Mouse (Mus musculus) forebrain, embryonic 16.5 days (tissue): Measurements from ENCODE around the gene Sgsm2. TPM values are rescaled to one million over a fixed set of nuclear protein-coding genes. Genes with fewer than 3 reads are reported as not detected.
A peak's percentile ranks its signal among the peaks of the same experiment; 100 is the strongest.

Experiments
- ATAC-seq: fragments of 200-750 bp; cut with Nextera tagmentation; 2 replicates; pipeline ENCODE4 v1.8.0; 2017; ENCODE audit warnings: mild to moderate bottlenecking, moderate library complexity
- H3K27ac ChIP-seq: fragments of 300-500 bp; sonication (generic); 2 replicates; pipeline ENCODE4 v1.5.1; 2014; ENCODE audit warnings: low read length, control low read depth
- H3K27me3 ChIP-seq: fragments of 300-500 bp; sonication (generic); replicated peaks from 2 replicates; pipeline ENCODE4 v1.6.1; 2014; ENCODE audit warnings: low read length; ENCODE audit not compliant: control insufficient read depth, insufficient read depth
- H3K36me3 ChIP-seq: fragments of 300-500 bp; sonication (generic); 2 replicates; pipeline ENCODE4 v1.6.1; 2014; ENCODE audit not compliant: control insufficient read depth, insufficient read depth
- H3K4me1 ChIP-seq: fragments of 300-500 bp; sonication (generic); replicated peaks from 2 replicates; pipeline ENCODE4 v1.6.1; 2014; ENCODE audit warnings: low read length; ENCODE audit not compliant: control insufficient read depth, insufficient read depth
- H3K4me2 ChIP-seq: fragments of 300-500 bp; sonication (generic); 2 replicates; pipeline ENCODE4 v1.6.1; 2014; ENCODE audit warnings: mild to moderate bottlenecking, low read length, control low read depth
- H3K4me3 ChIP-seq: fragments of 300-500 bp; sonication (generic); replicated peaks from 2 replicates; pipeline ENCODE4 v1.5.1; 2014; ENCODE audit warnings: mild to moderate bottlenecking, low read length, control low read depth
- H3K9ac ChIP-seq: fragments of 300-500 bp; sonication (generic); replicated peaks from 2 replicates; pipeline ENCODE4 v1.6.1; 2014; ENCODE audit warnings: low read depth, low read length, control low read depth
- H3K9me3 ChIP-seq: fragments of 300-500 bp; sonication (generic); 2 replicates; pipeline ENCODE4 v1.6.1; 2016; ENCODE audit warnings: low read length; ENCODE audit not compliant: control insufficient read depth
- WGBS: fragments of 180-500 bp; shearing (Covaris S2); extraction: QIAGEN DNeasy Blood & Tissue Kit; methylation state at CpG from one replicate; pipeline ENCODE4 v1.1.7; 2014; 5-methylcytosine and 5-hydroxymethylcytosine counted together
- polyA plus RNA-seq: library from polyadenylated mRNA; unstranded; fragments of >200 nt; fragmentation: Nextera tagmentation; extraction: Ambion mirVana; gene quantifications from 2 replicates; pipeline ENCODE4 v1.2.1, GENCODE M21; 2015

Gene Sgsm2
- polyA plus RNA-seq, 1 experiment from 2014 or later = 18.2 TPM

DNA sequence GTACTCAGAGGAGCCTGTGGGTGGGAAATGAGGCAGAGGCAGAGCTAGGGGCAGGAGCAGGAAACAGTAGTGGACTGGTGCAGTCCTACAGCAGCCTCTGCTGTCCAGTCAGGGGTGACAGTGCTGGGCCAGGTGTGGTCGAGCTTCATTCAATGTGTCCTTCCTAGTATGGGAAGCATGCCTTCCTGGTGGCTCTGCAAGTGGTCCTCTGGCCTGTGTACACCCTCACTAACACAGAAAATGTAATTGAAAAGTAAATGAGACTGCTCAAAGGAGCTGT lies 62.6 kb downstream of the Sgsm2 start:
- Histone ChIP-seq H3K4me3 (no peak overlapping the region), H3K27me3 (no peaks in the 10 kb centered on the region), H3K9ac (no peak overlapping the region), H3K9me3 (no peaks in the 10 kb centered on the region), H3K27ac (no peak overlapping the region), H3K4me1 (peaks cover 35% of the 10 kb centered on the region), H3K36me3 (no peaks in the 10 kb centered on the region), H3K4me2 (no peak overlapping the region)
- 86% methylated on average over 1 of the region's 1 CpGs for WGBS
- ATAC-seq = no peak

DNA sequence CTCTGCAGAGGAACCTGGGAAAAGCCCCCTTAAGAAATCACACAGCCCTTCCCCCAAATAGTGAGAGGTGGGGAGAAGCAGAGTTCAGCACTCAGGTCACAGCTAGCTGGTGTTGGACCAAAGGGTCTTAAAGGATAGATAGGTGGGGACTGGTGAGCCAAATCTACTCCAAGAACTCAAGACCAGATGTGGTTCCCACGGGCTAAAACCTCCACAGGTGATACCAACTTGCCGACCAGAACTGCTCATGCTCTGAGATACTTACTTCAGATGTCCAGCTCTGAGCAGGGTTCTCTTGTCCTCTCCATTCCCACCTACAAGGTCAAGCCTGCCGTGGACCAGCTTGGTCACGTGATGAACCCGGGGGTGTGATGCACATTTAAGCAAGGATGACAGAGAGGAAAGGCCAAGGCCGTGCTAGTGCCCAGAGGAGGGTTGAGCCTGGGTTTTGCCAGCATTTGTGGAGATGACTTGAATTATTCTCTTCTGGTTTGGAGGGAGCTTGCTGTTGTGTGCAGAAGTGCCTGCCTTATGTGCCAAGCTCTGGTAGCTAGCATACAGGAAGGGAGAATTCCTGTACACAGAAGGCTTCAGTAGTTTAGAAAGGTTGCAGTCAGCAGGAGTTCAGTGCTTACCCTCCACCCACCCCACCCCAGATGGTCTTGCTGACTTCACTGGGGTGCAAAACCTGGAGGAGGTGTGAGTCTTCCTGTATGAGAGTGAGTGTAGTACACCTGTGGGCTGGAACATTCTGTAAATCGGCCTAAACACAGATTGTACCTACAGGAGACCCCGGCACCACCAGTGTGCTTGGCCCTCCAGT lies 63.1 kb downstream of the Sgsm2 start:
- Histone ChIP-seq H3K27ac (no peak overlapping the region), H3K4me2 (peak overlapping the region; percentile 91), H3K9me3 (no peaks in the 10 kb centered on the region), H3K9ac (peak overlapping the region; percentile 41; the same call in 1 of the 2 replicates), H3K36me3 (no peaks in the 10 kb centered on the region), H3K4me1 (peaks cover 33% of the 10 kb centered on the region), H3K27me3 (no peaks in the 10 kb centered on the region), H3K4me3 (no peak overlapping the region; the same call in 1 of the 2 replicates)
- no peak for ATAC-seq
- WGBS = 85% methylated on average over 8 of the region's 8 CpGs

DNA sequence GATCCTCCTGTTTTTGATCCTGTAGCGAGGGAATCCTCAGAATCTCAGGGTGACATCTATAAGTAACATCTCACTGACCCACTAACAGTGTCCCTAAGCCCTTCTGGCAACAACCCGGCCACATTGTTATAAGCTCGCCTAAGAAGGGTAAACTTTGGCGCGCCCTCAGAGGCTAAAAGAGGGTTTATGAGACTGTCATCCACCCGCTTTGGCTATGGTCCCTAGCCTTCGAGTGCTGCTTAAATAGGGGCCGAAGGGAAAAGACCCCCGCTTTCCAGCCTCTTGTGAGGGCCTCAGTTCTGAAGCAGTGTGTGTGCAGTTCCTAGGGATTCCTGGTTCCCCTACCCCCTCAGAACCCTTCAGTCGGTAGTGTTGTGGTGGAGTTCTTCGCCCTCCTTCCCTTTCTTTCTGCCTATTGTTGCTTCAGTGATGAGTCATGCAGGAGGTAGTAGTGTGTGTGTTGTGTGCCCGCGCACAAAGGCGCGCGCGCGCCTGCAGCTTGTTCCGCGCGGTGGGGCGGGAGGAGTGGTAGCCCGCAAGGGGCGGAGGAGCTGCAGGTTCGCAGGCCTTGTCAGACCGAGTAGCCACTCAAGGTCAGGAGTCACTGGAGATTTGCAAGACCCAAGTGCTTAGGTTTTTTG lies 64.2 kb downstream of the Sgsm2 start:
- Histone ChIP-seq H3K27me3 (no peaks in the 10 kb centered on the region), H3K4me3 (peak overlapping the region; percentile 84), H3K27ac (peak overlapping the region; percentile 83), H3K9me3 (no peaks in the 10 kb centered on the region), H3K36me3 (no peaks in the 10 kb centered on the region), H3K4me2 (peak overlapping the region; percentile 91), H3K4me1 (peaks cover 26% of the 10 kb centered on the region), H3K9ac (peak overlapping the region; percentile 41)
- no peak for ATAC-seq
- WGBS = under 1% methylated on average over 26 of the region's 26 CpGs

DNA sequence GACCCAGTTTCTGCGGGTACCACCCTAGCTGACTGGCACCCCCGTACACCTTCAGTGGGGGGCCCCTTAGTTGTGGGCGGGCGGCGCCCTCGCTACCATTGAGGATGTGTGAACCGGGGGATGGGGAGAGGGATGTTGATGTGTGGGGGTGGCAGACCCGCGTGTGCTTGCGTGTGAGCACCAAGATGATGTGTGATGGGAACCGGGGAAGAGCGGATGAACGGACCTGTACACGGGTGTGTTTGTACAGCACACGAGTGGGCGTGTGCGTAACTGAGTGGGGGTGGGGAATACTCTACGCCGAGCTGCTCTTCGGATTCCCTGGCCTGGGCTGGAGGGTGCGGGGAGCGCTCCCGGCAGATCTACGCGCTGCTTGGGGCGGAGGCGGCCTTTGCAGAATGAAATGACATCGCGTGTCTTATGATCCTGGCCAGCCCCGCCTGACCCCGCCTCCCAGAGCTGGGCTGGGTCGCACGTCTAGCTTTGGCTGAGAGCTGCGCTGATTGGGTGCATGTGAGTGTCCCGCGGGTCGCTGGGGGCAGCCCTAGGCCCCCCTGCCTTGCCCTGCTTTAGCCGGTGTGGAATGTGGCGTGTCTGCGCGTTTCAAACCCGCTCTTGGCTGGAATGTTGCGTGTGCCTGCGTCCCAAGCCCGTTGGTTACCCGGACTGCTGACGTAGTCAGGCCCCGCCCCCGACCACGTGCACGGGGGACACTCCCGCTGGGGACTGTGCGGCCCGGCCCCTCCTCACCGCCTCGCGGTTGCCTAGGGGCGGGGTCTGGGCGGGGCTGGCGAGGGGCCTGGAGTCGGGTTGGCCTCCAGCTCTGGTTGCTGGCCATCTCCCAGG lies 65.0 kb downstream of the Sgsm2 start:
- ATAC-seq = peak; percentile 72
- Histone ChIP-seq H3K9ac (peak overlapping the region; percentile 72), H3K36me3 (no peaks in the 10 kb centered on the region), H3K9me3 (no peaks in the 10 kb centered on the region), H3K4me1 (peaks cover 21% of the 10 kb centered on the region), H3K27me3 (no peaks in the 10 kb centered on the region), H3K4me3 (peak overlapping the region; percentile 84), H3K4me2 (peak overlapping the region; percentile 91), H3K27ac (peak overlapping the region; percentile 83)
- under 1% methylated on average over 61 of the region's 61 CpGs for WGBS

DNA sequence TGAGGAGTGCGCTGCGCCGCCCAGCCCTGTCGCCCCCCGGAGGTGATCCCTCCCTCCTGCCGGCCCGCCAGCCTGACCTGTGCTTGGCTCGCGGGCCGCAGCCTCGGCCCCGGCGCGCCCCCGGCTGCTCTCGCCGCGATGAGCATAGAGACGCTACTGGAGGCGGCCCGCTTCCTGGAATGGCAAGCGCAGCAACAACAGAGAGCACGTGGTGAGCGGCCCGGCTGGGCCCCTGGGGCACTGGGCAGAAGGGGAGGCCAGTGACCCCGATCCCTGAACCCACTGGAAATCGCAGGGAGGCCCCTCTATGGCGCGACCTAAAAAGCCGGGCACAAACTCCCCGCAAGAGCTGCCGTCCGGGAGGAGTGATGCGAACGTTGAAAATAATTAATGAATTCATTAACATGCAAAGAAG lies 65.7 kb downstream of the Sgsm2 start:
- H3K27me3 ChIP-seq = no peaks in the 10 kb centered on the region
- peak overlapping the region; percentile 84 for H3K4me3 ChIP-seq
- 1% methylated on average over 35 of the region's 35 CpGs for WGBS
- H3K4me1 ChIP-seq = peaks cover 21% of the 10 kb centered on the region
- no peak for ATAC-seq
- no peaks in the 10 kb centered on the region for H3K36me3 ChIP-seq
- H3K4me2 ChIP-seq = peak overlapping the region; percentile 91
- peak overlapping the region; percentile 72 for H3K9ac ChIP-seq
- peak overlapping the region; percentile 83 for H3K27ac ChIP-seq
- no peaks in the 10 kb centered on the region for H3K9me3 ChIP-seq

DNA sequence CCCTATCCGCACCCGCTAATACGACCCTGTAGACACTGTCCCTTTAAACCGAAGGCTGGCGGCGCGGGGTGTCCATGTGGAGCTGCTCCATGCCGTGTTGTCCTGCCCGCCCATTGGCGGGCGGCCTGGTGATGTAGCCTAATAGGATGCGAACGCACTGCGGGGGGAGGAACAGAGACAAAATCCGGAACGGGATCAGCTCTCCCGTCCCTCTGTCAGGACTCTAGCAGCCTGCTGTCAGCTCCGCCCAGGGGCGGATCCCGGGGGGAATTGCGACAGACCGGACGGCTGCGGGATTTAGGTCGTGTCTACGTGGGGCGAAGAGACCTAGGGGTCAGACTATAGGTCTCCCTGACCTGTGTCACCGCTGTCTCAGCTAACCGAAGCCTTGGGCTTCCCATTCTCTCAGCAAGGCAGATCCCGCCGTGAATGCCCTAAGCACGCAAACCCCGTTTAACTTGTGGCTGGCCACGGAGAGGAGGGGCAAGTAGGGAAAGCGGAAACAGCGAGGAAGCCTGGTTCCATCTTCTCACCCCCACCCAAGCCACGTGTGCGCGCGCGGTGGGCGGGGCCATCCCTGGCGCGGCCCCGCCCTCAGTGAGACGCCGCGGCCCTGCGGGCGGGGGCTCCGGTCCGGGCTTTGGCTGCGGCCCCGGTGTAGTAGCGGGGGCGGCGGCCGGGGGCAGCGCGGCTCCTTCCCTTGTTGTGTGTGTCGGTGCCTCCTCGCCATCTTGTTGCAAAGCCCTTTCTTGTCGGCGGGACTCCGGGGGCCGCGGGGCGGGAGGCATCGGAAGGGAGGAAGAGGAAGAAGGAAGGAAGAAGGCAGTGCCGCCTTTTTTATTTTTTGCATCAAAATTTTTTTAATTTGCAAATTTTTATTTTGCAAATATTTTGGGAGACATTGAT lies 66.4 kb downstream of the Sgsm2 start, which contains the start of gene Mnt:
Mnt (plus strand) TSS at position 665 of the 906 bp plus-strand sequence.
- peaks cover 21% of the 10 kb centered on the region for H3K4me1 ChIP-seq
- H3K4me3 ChIP-seq = peak within 1 kb of the TSS; percentile 84
- H3K27me3 ChIP-seq = no peaks in the 10 kb centered on the region
- H3K27ac ChIP-seq = peak within 1 kb of the TSS; percentile 89
- H3K36me3 ChIP-seq = no peaks in the 10 kb centered on the region
- peak within 1 kb of the TSS; percentile 72 for H3K9ac ChIP-seq
- peak within 1 kb of the TSS; percentile 91 for H3K4me2 ChIP-seq
- under 1% methylated on average over 69 of the region's 70 CpGs for WGBS
- no peaks in the 10 kb centered on the region for H3K9me3 ChIP-seq
- peak; percentile 89 for ATAC-seq

DNA sequence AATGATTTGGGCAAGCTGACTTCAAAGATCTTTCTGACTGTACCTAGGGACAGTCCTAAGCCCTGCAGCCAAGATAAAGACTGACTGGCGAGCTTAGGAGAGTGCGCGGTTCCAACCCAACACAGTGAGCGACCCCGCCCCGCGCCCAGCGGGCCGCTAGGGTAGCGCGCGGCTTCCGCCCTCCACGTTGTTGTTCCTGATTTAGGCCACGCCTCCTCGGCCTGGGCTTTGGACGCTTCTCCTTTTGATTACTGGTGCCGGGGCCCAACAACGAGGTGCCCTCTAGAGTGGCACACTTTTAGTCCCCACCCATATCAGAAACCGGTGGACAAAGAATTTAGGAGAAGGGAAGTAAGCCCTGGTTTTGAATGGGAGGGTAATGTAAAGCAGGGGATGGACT lies 67.0 kb downstream of the Sgsm2 start:
- no peaks in the 10 kb centered on the region for H3K36me3 ChIP-seq
- H3K27me3 ChIP-seq = no peaks in the 10 kb centered on the region
- no peaks in the 10 kb centered on the region for H3K9me3 ChIP-seq
- peak overlapping the region; percentile 84 for H3K4me3 ChIP-seq
- H3K27ac ChIP-seq = peak overlapping the region; percentile 89
- peak overlapping the region; percentile 58 for H3K9ac ChIP-seq
- 0% methylated on average over 20 of the region's 20 CpGs for WGBS
- H3K4me1 ChIP-seq = peaks cover 21% of the 10 kb centered on the region
- peak; percentile 31 for ATAC-seq
- H3K4me2 ChIP-seq = peak overlapping the region; percentile 91

DNA sequence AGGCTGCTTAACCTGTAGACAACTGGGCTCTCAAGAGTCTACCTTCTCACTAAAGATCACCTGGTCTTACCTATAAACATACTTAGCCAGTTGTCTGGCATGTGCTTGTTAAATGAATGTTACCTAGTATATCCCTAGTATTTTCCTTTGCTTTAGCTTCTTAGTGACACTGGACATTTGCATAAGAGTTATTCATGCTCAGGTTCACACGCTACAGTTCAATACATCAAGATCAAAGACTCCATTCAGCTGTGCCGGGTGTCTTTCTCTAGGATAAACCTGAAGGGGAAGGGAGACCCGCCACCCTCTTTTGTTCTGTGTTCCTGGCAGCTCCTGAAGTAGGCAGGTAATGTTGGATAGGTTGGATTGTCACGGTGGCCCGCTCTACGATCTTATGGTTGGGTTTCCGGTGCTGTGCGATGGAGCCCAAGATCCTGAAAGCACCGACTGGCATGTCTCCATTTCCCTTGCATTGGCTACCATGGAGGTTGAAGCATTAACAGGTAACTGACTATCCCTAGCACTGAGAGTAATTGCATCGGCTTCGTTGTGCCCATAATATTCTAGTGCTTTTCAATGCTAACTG lies 67.8 kb downstream of the Sgsm2 start:
- Histone ChIP-seq H3K9me3 (no peaks in the 10 kb centered on the region), H3K27me3 (no peaks in the 10 kb centered on the region), H3K4me3 (peak overlapping the region; percentile 84), H3K27ac (no peak overlapping the region; the same call in 1 of the 2 replicates), H3K9ac (0 out of 2 replicates have a peak overlapping the region, but pooled peaks have one; percentile 58), H3K4me1 (peaks cover 21% of the 10 kb centered on the region), H3K4me2 (peak overlapping the region; percentile 91), H3K36me3 (no peaks in the 10 kb centered on the region)
- 8% methylated on average over 11 of the region's 11 CpGs for WGBS
- no peak for ATAC-seq
